Mouse (Mus musculus) kidney, postnatal 10 days (tissue): Measurements from ENCODE around the gene Sufu.
A peak's percentile ranks its signal among the peaks of the same experiment; 100 is the strongest.

ENCODE experiments used
- DNase-seq: peaks from one replicate; pipeline ENCODE4 v3.0.0; 2021; ENCODE audit warnings: mixed read lengths

Gene Sufu

GRCm38 (mm10) chr19:46533066-46533465 lies 136.4 kb downstream of the Sufu start:
- DNase-seq: peak; percentile 22

- DNase-seq: no peak
Observed at GRCm38 (mm10) chr19:46533525-46533924, 136.8 kb downstream of the Sufu start.

- DNase-seq: no peak
Observed at GRCm38 (mm10) chr19:46534542-46535098, 137.9 kb downstream of the Sufu start.

- no peak for DNase-seq
Observed at GRCm38 (mm10) chr19:46537357-46537756, 140.7 kb downstream of the Sufu start.

- peak; percentile 20 for DNase-seq
Observed at GRCm38 (mm10) chr19:46538213-46538612, 141.5 kb downstream of the Sufu start.
